Mouse (Mus musculus): ENCODE results near the gene Arhgap29. TPM values are rescaled to one million over a fixed set of nuclear protein-coding genes. Genes with fewer than 3 reads are reported as not detected.

Gene Arhgap29
- total RNA-seq (2014; fragmentation: Nextera tagmentation) (0.13 TPM in 1 of 2 replicates, not detected in the other), total RNA-seq (2017) (0.52 and 2.9 TPM in 2 replicates)

DNA sequence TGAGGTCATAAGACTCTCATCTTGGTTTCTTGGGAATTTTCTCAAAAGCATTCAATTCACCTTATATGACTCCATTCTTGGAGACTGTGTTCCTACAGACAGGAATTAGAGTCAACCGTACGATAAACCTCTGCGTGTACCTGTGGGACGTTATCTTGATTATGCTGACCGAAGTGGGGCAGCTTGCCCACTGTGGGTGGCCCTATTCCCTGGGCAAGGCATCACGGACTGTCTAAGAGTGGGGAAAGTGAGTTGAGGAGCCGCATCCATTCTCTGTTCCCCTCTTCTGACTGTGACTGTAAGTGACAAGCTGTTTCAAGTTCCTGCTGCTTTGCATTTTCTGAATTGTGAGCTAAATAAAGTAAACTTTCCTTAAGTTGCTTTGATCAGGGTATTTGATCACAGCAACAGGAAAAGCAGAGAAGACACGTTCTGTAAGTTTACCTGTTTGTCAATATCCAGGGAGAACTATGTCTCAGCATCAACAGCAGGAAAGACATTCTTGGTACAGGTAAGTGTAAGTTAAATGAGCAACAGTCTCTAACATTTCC is at the start of gene Arhgap29:
Gene Arhgap29 (plus strand): TSS at position 501 of the 551 bp plus-strand sequence.
- no peak for ATAC-seq (replicated peaks; ENCODE audit: poor library complexity, severe bottlenecking)

DNA sequence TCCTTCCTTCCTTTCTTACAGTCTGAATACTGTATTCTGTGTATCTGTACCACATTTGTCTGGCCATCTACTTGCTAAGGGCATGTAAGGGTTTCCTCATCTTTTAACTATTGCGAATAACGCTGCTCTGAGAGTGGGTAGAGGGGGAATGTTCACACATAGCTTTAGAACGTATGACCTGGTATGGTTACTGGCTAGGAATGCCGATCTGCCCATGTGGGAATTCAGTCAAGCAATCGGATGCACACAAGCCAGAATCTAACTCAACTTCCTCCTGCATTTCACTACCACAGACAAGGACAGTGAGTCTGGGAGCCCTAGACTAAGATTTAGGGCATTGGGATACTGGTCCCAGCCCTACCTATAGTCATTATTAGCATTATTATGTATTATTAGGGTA is 49.6 kb upstream of the Arhgap29 start:
- ATAC-seq (replicated peaks; ENCODE audit: poor library complexity, severe bottlenecking): no peak

DNA sequence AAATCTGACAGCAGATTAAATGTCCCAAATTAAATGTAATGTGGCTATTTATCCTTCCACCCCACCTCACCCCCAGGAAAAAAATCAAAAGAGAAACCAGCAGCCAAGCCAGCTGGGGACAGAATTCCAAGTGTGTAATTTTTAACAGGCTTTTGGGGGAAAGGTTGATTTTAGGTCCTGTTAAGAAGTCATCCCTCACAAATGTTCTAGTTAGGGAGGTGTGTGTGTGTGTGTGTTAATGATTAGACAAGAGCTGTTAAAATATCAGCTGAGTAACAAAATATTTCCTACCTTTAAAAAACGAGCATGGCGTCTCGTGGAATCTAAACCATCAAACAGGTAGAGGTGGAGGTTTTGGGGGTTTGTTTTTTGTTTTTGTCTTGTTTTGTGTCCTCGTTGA is 49.1 kb upstream of the Arhgap29 start:
- no peak for ATAC-seq (replicated peaks; ENCODE audit: poor library complexity, severe bottlenecking)

- no peak for ATAC-seq (replicated peaks; ENCODE audit: poor library complexity, severe bottlenecking)
Observed at GRCm38 (mm10) chr3:121903695-121904094, 48.6 kb upstream of the Arhgap29 start.

DNA sequence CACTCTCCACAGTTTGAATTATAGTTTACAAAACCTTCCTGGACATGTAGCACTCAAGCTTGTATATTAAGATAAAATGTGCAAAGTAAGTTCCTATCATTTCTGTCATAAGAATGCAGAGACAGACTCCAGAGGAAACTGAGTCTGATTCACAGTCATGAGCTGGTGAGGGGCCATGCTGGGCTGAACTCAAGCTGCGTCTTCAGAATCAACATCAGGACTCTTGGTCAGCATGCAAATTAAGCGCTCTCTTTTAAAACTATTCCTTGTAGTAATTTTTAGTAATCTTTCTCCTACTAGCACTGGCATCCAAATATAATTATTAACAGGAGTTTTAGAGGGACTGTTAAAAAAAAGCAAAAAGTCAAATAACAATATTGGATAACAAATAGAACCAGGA is 47.9 kb upstream of the Arhgap29 start:
- ATAC-seq (replicated peaks; ENCODE audit: poor library complexity, severe bottlenecking): no peak

DNA sequence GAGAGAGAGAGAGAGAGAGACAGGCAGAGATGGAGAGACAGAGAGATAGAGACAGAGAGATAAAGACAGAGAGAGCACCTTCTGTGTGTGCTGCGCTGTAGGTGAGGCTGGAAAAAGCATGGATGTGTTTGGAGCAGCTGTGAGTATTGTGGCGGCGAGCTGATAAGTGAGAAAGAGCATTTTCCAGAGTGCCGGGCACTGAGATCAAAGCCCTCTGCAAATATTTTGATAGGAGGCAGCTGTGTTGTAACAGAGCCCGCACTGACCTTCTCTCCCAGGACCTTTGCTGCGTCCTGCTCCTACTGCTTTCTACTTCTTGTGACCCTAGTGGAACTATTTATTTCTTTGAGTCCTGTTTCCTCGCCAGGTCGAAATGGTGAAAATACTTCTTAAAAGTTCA is 45.7 kb upstream of the Arhgap29 start:
- no peak for ATAC-seq (replicated peaks; ENCODE audit: poor library complexity, severe bottlenecking)

- no peak for ATAC-seq (replicated peaks; ENCODE audit: poor library complexity, severe bottlenecking)
Observed at GRCm38 (mm10) chr3:121909155-121909554, 43.2 kb upstream of the Arhgap29 start.

GRCm38 (mm10) chr3:121913476-121913875 is 38.9 kb upstream of the Arhgap29 start:
- ATAC-seq (replicated peaks; ENCODE audit: poor library complexity, severe bottlenecking): no peak

DNA sequence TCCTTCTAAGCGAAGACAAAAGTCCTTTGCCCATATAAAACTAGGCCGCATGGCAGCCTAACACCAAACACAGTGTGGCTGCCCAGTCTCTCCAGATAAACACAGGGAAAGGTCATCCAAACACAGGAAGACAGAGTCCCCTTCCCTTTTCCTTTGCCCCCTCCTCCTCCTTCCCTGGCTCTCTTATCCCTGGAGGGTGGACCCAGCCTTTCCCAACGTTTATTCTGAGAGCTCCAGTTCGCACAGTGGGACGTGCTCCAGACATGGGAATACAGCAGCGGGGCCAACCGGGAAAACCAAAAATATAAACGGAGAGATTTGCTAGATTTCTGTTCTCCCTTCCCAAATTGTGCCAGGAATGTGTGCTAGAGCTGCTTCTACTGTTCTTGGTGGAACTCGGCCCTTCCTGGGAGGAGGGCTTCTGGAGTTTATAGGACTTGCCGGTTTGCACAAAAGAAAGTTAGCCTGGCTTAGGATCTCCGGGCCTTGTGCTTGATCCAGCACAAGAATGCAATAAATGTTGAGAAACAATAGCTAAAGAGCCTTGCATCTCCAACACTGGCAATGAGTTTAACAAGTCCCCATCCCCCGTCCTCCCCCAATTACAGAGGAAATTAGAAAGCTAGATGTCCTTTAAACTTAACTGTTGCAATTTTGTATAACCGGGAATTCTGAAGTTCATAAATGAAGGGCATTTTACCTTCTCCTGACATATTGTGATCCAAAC is 37.7 kb upstream of the Arhgap29 start:
- no peak for ATAC-seq (replicated peaks; ENCODE audit: poor library complexity, severe bottlenecking)

- no peak for ATAC-seq (replicated peaks; ENCODE audit: poor library complexity, severe bottlenecking)
Observed at GRCm38 (mm10) chr3:121915191-121915590, 37.1 kb upstream of the Arhgap29 start.

- no peak for ATAC-seq (replicated peaks; ENCODE audit: poor library complexity, severe bottlenecking)
Observed at GRCm38 (mm10) chr3:121916802-121917532, 35.4 kb upstream of the Arhgap29 start.

DNA sequence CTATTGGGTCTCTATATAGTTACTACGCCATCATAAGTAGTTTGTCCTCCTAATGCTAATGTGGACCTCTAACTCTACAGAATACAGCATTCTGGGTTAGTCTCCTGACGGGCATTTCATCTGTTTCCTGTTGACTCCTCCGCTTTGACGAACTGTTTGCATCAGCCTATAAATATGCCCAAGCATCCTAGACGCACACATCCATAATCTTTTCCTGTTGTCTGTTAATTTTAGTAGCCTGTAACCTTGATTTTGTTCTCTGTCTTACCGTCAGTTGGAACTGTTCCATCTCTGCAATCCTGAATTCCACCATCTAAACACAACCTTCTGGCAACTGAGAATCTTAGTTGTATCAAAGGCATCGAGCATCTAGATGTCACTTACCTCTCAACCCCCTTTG is 34.7 kb upstream of the Arhgap29 start:
- ATAC-seq (replicated peaks; ENCODE audit: poor library complexity, severe bottlenecking): no peak

DNA sequence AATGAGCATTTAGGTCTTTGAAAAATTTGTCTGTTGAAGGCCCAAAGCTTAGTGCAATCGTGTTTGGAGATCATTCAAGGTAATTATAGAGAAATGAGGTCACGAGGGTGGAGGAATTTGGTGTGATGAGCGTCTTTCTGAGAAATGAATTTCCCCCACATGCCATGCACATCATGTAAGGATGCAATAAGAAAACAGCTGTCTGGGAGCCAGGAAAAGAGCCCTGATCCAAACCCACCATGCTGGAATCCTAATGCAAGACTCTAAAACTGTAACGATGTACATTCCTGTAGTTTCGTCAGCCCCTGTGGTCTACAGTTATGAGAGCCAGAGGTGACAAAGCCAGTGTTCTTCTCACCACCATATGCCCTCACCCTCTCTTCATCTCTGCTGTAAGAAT is 32.4 kb upstream of the Arhgap29 start:
- ATAC-seq (replicated peaks; ENCODE audit: poor library complexity, severe bottlenecking): no peak

DNA sequence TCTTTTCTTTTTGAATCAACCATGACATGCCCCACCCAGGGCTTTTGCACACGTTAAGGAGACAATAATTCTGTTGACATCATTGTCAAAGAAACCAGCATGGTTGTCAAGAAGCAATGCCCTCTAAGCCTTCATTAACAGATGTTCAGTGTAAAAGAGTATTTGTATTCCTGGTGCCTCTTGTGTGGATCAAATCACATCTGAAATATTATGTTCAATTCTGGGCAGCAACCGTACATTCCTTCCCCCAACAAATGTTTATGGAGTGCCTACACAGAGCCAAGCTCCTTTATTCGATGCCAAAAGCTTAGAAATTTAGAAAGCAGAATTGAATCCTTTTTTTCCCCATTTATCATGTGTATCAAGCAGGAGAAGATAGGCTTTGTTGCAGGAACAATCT is 31.6 kb upstream of the Arhgap29 start:
- no peak for ATAC-seq (replicated peaks; ENCODE audit: poor library complexity, severe bottlenecking)

GRCm38 (mm10) chr3:121924768-121925486 is 27.4 kb upstream of the Arhgap29 start:
- no peak for ATAC-seq (replicated peaks; ENCODE audit: poor library complexity, severe bottlenecking)

- no peak for ATAC-seq (replicated peaks; ENCODE audit: poor library complexity, severe bottlenecking)
Observed at GRCm38 (mm10) chr3:121927601-121928000, 24.7 kb upstream of the Arhgap29 start.

DNA sequence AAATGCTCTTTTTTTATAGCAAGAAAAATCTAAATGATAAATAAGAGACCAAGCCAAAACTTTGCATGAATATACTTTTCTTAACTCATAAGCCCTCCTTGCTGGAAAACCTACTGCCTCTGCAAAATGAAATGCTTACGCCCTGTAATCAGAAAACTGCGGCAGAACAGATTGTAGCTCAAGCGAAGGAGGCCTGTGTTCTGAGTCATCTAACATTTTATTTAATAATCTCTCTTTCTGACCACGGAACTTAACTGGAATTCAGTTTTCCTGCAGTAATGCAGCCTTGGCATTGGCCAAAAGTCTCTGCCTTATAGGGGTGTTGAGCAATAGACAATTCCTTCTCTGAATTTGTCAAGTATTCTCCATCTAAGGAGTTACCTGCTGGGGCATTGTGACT is 19.5 kb upstream of the Arhgap29 start:
- no peak for ATAC-seq (replicated peaks; ENCODE audit: poor library complexity, severe bottlenecking)

DNA sequence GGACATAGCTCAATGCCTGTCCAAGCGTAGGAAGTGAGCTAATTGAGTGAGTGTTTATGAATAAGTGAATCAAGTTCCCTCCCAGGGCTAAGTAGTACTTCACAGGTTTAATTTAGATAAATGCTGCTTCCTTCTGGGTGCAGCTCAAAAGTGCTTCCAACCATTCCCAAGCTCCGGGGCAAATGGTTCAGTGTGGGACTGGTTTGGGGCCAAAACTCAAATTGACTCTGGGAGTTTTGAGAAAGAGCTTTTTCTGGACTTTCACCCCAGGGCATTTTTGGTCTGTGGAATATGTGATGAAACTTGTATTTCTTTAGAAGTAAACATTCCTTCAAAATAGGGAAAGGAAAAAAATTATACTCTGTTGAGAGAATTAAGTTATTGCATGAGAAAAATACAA is 16.1 kb upstream of the Arhgap29 start:
- no peak for ATAC-seq (replicated peaks; ENCODE audit: poor library complexity, severe bottlenecking)

DNA sequence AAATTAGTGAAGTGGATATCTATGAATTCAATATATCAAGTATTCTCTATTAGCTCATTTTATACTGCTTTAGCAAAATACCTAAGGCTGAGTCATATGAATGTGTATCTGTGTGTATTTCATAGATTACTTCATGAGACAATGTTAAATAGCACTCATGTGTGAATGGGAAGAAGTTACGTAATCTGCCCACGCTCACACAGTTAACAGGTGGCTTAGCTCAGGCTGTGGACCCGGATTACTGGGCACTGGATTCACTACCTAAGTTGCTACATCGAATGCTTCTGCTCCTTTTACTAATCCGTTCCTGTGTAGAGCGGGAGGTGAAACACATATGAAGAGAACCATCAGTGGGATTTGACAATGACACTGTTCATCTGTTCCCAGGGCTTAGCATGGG is 15.3 kb upstream of the Arhgap29 start:
- peak; percentile 40; the same call in 1 of the 2 replicates for ATAC-seq (replicated peaks; ENCODE audit: poor library complexity, severe bottlenecking)

DNA sequence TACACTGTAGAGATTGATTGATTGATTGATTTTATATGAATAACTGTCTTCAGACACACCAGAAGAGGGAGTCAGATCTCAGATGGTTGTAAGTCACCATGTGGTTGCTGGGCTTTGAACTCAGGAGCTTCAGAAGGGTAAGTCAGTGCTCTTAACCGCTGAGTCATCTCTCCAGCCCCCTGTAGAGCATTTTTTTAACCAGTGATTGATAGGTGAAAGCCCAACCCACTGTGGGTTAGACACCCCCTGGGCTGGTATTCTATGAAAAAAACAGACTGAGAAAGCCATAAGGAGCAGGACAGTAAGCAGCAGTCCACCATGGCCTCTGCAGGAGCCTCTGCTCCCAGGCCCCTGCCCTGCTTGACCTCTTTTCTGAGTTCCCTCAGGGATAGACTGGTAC is 12.7 kb upstream of the Arhgap29 start:
- ATAC-seq (replicated peaks; ENCODE audit: poor library complexity, severe bottlenecking): no peak

All from granulocyte monocyte progenitor cell, adult 5-6 weeks (primary cell).